Mouse (Mus musculus) left cerebral cortex, adult 11 months (tissue): ENCODE data around the gene Sox1.
A peak's percentile ranks its signal among the peaks of the same experiment; 100 is the strongest.

Experiments
- DNase-seq: peaks from one replicate; pipeline ENCODE4 v3.0.0; 2022; ENCODE audit warnings: low spot score

Sox1 gene

GRCm38 (mm10) chr8:12395071-12396031 lies at the start of gene Sox1:
Gene Sox1 (plus strand): TSS chr8:12395295.
- peak; percentile 71 for DNase-seq

GRCm38 (mm10) chr8:12345881-12346280 lies 49.2 kb upstream of the Sox1 start:
- no peak for DNase-seq

- no peak for DNase-seq
These were observed 48.2 kb upstream of the Sox1 start for GRCm38 (mm10) chr8:12346870-12347269.

GRCm38 (mm10) chr8:12348306-12348705 lies 46.8 kb upstream of the Sox1 start:
- DNase-seq: no peak

- no peak for DNase-seq
These were observed 45.5 kb upstream of the Sox1 start for GRCm38 (mm10) chr8:12349591-12349990.

GRCm38 (mm10) chr8:12351121-12351520 lies 44.0 kb upstream of the Sox1 start:
- DNase-seq: no peak

- no peak for DNase-seq
These were observed 40.6 kb upstream of the Sox1 start for GRCm38 (mm10) chr8:12354406-12355025.

GRCm38 (mm10) chr8:12368161-12368560 lies 26.9 kb upstream of the Sox1 start:
- no peak for DNase-seq

GRCm38 (mm10) chr8:12368856-12369255 lies 26.2 kb upstream of the Sox1 start:
- no peak for DNase-seq

- no peak for DNase-seq
These were observed 14.0 kb upstream of the Sox1 start for GRCm38 (mm10) chr8:12381111-12381510.

GRCm38 (mm10) chr8:12382707-12383561 lies 12.2 kb upstream of the Sox1 start:
- no peak for DNase-seq

GRCm38 (mm10) chr8:12383979-12384890 lies 10.9 kb upstream of the Sox1 start:
- DNase-seq: no peak

GRCm38 (mm10) chr8:12384996-12385685 lies 10.0 kb upstream of the Sox1 start:
- no peak for DNase-seq

GRCm38 (mm10) chr8:12385686-12386488 lies 9.2 kb upstream of the Sox1 start:
- DNase-seq: no peak

GRCm38 (mm10) chr8:12386530-12387222 lies 8.4 kb upstream of the Sox1 start:
- no peak for DNase-seq

GRCm38 (mm10) chr8:12387223-12387860 lies 7.8 kb upstream of the Sox1 start:
- DNase-seq: no peak

- no peak for DNase-seq
These were observed 7.2 kb upstream of the Sox1 start for GRCm38 (mm10) chr8:12387901-12388300.

GRCm38 (mm10) chr8:12388390-12389115 lies 6.5 kb upstream of the Sox1 start:
- DNase-seq: no peak
